Mouse (Mus musculus): Measurements from ENCODE around the gene Cd151. TPM values are rescaled to one million over a fixed set of nuclear protein-coding genes. Genes with fewer than 3 reads are reported as not detected.
A peak's percentile ranks its signal among the peaks of the same experiment; 100 is the strongest.
"Not testable (repeated sequence)": the region's sequence is repeated elsewhere in the genome, so short reads cannot be mapped to it uniquely, and the experiment has no call there.

Gene Cd151
- total RNA-seq, 2 experiments from 2014 or later, result 320 to 330 TPM

DNA sequence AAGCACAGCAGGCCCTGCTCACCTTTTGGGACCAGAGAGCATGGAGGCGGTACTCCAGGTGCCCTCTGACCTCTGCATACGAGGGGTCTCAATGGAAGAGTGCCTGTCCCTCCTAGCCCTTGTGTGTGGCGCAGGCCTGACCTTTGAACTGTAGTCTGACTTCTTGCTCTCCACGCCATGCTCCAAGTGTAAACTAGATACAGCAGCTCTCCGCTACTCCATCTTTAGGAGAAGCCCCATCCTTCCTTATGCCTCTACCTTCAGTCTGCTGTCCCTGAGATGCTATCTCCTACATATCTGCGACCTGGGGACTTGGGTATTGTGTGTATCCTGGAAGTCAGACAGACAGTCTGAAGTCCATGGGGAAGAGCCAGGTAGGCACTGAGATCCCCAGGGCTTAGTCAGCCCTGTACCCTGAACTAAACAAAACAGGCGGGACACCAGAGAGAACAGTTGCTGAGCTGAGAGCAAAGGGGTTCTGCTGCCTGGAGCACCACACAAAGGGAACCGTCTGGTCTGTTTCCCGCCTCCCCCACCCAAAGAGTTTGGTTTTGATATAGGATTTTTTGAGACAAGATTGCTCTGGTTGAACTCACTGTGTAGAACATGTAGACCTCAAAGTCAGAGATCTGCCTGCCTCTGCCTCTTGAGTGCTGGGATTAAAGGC lies 31.2 kb upstream of the Cd151 start:
- DNase-seq, result no peak

DNA sequence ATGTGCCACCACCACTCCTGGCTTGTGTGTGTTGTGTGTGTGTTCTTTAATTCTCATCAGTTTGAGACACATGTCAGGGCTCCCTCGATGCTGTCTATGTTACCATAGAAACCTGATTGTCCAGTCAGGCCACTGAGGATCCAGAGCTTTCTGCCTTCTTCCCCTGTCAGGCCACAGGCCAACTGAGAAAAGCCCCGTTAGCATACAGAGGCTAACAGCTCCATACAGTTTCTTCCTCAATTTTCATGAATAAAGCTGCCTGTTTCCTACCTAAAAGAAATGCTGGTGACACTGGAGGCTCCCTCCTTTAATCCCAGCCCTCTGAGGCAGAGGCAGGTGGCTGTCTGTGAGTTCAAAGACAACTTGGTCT lies 30.7 kb upstream of the Cd151 start:
- no peak for DNase-seq

GRCm38 (mm10) chr7:141437178-141438120 lies 29.7 kb upstream of the Cd151 start, which contains the start of gene Slc25a22:
Gene Slc25a22, minus strand, starts transcription at chr7:141437892.
- peak; percentile 86 to 91 for DNase-seq

- DNase-seq, result no peak
Observed at GRCm38 (mm10) chr7:141438201-141438968, 28.8 kb upstream of the Cd151 start.

DNA sequence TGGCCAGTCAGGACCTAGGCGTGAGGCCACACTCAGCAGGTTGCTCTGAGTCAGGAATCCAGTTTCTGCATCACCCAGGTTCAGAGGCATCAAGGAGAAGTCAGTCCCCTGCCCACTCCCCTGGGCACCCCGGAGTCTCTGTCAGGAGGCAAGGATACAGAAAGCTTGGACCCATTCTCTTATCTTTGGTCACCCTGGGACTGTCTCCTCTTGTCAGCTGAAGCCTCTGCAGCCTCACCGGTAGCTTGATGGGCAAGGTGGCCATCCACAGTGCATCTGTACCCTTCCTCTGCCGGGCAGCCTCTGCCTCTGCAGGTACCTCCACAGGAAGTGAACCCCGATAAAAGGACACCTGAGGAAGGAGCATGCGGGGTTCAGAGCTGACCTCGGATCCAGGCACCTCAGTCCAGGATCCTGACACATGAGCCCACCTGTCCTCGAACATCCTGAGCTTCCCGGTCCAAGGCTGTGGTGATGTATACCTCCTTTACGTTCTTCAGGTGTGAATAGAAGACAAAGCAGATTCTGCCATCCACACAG lies 28.0 kb upstream of the Cd151 start:
- no peak for DNase-seq

DNA sequence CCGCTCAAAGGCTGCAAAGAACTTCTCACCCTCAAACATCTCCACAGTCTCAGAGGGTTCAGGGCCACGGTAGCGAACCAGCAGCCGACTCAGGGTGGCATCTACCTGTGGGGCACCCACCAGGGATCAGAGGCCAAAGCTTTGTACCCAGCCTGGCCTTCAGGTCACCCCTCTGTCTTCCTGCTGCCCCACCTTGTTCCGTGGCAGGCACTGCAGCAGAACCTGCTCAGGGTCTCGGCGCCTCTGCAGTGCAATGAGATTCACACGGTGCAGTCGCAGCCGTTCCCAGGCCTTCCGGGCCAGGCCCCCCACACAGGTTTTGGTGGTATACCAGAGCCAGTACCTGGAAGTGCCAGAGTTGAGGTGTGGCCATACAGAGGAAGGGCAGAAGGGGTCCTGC lies 27.4 kb upstream of the Cd151 start:
- DNase-seq, result no peak

DNA sequence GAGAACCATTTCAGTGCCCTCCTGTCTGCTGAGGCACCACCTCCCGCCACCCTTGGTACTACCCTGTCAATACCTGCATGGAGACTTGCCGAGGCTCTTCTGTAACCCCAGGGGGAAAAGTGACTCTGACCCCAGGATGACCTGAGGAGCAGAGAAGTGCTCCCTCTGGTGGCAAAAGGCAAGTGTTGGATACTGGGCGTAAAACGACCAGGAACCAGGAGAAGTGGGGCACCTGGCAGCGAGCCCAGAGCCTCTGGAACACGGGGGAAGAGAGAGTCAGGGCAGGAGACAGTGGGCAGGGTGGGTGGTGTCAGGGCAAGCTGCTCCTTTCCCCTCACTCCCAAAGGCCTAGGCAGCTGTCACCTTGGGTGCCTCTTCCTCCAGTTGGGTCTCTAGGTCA lies 26.6 kb upstream of the Cd151 start:
- peak; percentile 48 to 63 for DNase-seq

- no peak for DNase-seq
Observed at GRCm38 (mm10) chr7:141441460-141441859, 25.7 kb upstream of the Cd151 start.

- no peak for DNase-seq
Observed at GRCm38 (mm10) chr7:141442199-141442598, 25.0 kb upstream of the Cd151 start.

DNA sequence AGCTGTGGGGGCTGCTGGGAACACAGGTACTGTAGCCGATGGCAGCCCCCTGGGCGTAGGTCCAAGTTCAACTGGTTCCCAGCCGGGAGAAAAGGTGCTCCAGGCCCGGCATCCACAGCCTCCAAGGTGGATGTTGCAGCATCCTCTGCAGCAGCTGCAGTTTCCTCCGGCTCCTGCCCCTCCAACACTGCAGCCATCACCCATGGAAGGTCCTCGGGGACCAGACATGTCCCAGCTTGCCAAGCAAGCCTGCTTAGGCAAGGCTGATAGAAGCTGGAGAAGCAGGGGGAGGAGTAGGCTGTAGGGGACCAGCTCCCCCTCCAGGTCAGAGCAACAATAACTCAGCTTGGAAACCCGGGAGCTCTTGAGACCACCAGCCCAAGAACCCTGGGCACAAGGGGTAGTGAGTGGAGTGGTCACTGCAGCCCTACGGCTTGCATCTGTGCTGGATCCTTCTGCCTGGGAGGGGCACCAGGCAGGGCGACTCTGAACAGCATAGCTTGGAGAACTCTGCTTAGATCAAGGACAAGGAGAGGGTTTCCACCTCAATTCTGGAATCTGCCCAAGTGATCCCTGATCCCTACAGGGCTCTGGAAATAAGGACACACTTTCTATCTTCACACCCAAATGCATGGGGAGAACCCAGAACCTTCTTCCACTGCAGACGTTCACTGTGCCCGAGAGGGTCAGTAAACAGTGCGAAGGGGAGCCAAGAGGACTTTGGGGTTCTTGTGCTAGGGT lies 23.9 kb upstream of the Cd151 start:
- DNase-seq, result no peak

DNA sequence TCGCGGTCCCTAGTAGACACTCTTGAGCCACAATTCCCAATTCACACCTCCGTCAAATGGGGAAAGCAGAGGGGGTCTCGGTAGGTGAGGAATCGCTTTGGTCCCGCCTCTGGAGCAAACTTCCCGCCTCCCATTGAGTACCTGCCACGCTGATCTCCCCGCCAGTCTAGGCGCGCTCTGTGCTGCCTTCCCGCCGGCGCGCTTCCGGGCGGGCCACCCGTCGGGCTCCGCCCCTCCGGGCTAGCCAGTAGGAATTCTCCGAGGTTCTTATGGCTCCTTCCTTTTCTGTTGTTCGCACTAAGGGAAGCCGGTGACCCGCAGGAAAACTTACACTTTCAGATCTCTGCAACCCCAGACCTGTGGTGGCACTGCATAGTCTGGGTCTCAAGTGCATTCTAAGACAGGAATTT lies 23.4 kb upstream of the Cd151 start, which contains the start of gene Pidd1:
Gene Pidd1, minus strand, starts transcription at position 198 of the 410 bp plus-strand sequence.
- DNase-seq, result peak in 1 of 2 experiments; percentile 76

DNA sequence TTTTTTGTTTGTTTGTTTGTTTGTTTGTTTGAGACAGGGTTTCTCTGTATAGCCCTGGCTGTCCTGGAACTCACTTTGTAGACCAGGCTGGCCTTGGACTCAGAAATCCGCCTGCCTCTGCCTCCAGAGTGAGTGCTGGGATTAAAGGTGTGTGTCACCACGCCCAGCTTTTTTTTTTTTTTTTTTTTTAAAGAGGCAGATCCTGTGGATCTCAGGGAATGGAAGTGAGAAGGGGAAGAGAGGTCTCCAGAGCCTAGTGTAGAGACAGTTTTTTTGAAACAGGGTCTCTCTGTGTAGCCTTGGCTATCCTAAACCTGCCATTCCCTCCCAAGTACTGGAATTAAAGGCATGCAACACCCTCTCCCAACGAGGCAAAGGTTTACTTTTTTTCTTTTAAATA lies 20.8 kb upstream of the Cd151 start:
- not testable (repeated sequence) for DNase-seq

GRCm38 (mm10) chr7:141447110-141447991 lies 19.8 kb upstream of the Cd151 start, which contains the start of gene Rplp2:
Gene Rplp2, plus strand, starts transcription at chr7:141447370.
- peak; percentile 96 for DNase-seq

GRCm38 (mm10) chr7:141451928-141452327 lies 15.3 kb upstream of the Cd151 start:
- DNase-seq, result peak in 1 of 2 experiments; percentile 21

- DNase-seq, result no peak
Observed at GRCm38 (mm10) chr7:141453636-141454035, 13.6 kb upstream of the Cd151 start.

- DNase-seq, result peak; percentile 96 to 97
Observed at GRCm38 (mm10) chr7:141454967-141455551, 12.1 kb upstream of the Cd151 start, which contains the start of gene Pnpla2. Gene Pnpla2, plus strand, starts transcription at chr7:141455198.

DNA sequence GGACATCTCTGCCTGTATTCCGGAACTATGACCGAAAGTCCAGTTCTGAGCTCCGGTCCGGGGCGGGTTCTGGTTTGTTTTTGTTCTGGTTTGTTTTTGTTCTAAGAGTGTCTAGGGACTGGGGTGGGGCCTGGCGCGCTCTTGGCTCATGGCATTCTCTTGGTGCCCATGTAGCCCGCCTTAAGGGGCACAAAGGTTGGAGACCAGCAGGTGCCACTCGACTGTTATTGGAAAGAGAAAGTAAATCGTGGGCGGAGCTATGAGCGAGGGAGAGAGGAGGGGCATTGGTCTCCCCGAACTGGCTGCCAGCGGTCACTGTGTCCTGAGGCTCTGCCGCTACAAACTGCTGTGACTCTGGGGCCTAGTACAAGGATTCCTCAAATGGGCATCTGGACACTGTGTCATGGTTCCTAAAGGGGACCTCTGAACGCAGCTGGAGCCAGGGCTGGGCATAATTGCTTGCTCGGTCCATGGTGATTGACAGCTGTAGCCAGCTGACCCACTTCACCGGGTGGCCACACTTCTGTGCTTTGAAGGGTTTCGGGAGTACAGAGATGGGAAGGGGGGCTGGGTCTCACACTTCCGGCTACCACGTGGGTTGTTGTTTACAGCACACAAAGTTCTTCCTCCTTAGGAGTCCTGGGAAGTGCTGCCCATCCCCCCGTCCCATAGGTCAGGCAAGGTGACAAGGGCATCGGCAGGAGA lies 11.4 kb upstream of the Cd151 start:
- DNase-seq, result peak; percentile 93

DNA sequence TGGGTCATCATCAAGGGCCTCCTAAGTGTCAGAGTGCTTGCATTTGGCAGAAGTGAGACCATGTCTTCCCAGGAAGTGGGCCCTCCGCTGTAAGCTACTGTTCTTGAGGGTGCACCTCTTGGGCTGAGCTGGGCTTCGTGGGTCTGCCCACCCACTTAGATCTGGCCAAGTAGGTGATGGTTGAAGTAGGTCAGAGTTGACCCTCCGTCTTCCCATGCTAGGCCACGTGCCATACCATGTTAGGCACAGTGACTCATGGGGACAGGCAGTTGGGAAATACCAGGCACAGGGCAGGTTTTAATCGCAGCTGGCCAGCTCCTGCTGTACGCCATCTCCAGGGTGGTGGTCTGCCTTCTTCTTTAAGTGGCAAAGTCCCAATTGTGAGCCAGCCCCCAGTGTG lies 10.5 kb upstream of the Cd151 start:
- peak; percentile 74 to 79 for DNase-seq

- peak in 1 of 2 experiments; percentile 37 for DNase-seq
Observed at GRCm38 (mm10) chr7:141457236-141457635, 10.0 kb upstream of the Cd151 start.
